Mouse (Mus musculus) limb, embryonic 14.5 days (tissue): ENCODE data around the gene Pea15a. TPM values are rescaled to one million over a fixed set of nuclear protein-coding genes. Genes with fewer than 3 reads are reported as not detected.
A peak's percentile ranks its signal among the peaks of the same experiment; 100 is the strongest.

ENCODE experiments used
- ATAC-seq: fragments of 200-750 bp; cut with Nextera tagmentation; 2 replicates; pipeline ENCODE4 v1.8.0; 2017; ENCODE audit warnings: low read depth, moderate number of reproducible peaks, moderate TSS enrichment; ENCODE audit not compliant: low FRiP score
- DNase-seq: peaks from one replicate; pipeline ENCODE4 v3.0.0-alpha.2; 2015; ENCODE audit warnings: low spot score
- H3K27ac ChIP-seq: fragments of 300-500 bp; sonication (generic); replicated peaks from 2 replicates; pipeline ENCODE4 v1.5.1; 2014; ENCODE audit warnings: low read depth, mild to moderate bottlenecking, low read length, moderate library complexity, mixed read lengths
- H3K27me3 ChIP-seq: fragments of 300-500 bp; sonication (generic); 2 replicates; pipeline ENCODE4 v1.6.1; 2014; ENCODE audit warnings: low read length, mixed read lengths; ENCODE audit not compliant: control insufficient read depth, insufficient read depth
- H3K36me3 ChIP-seq: fragments of 300-500 bp; sonication (generic); 2 replicates; pipeline ENCODE4 v1.6.1; 2014; ENCODE audit warnings: mild to moderate bottlenecking, low read length, moderate library complexity, mixed read lengths; ENCODE audit not compliant: control insufficient read depth, insufficient read depth
- H3K4me1 ChIP-seq: fragments of 300-500 bp; sonication (generic); 2 replicates; pipeline ENCODE4 v1.6.1; 2014; ENCODE audit warnings: antibody characterized with exemption, low read length, mixed read lengths; ENCODE audit not compliant: control insufficient read depth, insufficient read depth
- H3K4me2 ChIP-seq: fragments of 300-500 bp; sonication (generic); replicated peaks from 2 replicates; pipeline ENCODE4 v1.6.1; 2014; ENCODE audit warnings: low read depth, mild to moderate bottlenecking, low read length, moderate library complexity; ENCODE audit not compliant: severe bottlenecking
- H3K4me3 ChIP-seq: fragments of 300-500 bp; sonication (generic); replicated peaks from 2 replicates; pipeline ENCODE4 v1.5.1; 2014; ENCODE audit warnings: low read length
- H3K9ac ChIP-seq: fragments of 300-500 bp; sonication (generic); 2 replicates; pipeline ENCODE4 v1.6.1; 2014; ENCODE audit warnings: mild to moderate bottlenecking, low read depth, low read length, moderate library complexity; ENCODE audit not compliant: severe bottlenecking
- H3K9me3 ChIP-seq: fragments of 300-500 bp; sonication (generic); 2 replicates; pipeline ENCODE4 v1.6.1; 2016; ENCODE audit warnings: low read length; ENCODE audit not compliant: control insufficient read depth
- POLR2A ChIP-seq: fragments of 200-500 bp; IDR thresholded peaks from 2 replicates; pipeline ENCODE4 v1.8.0; 2012; ENCODE audit warnings: inconsistent platforms, mild to moderate bottlenecking, moderate library complexity, borderline replicate concordance; ENCODE audit not compliant: insufficient read depth, insufficient read length; ENCODE audit errors: extremely low read depth
- WGBS: fragments of 180-500 bp; shearing (Covaris S2); extraction: QIAGEN DNeasy Blood & Tissue Kit; methylation state at CpG from one replicate; pipeline ENCODE4 v1.1.7; 2014; 5-methylcytosine and 5-hydroxymethylcytosine counted together
- polyA plus RNA-seq, 2 experiments: library from polyadenylated mRNA; depleted of rRNA in 1 of 2; stranded (reverse) in 1 of 2; unstranded in 1 of 2; fragments of >200 nt; fragmentation: Nextera tagmentation in 1 of 2; extraction: Ambion mirVana in 1 of 2; gene quantifications; 2 replicates each; pipeline versions ENCODE4 v1.2.1 to v1.2.3; 2012 to 2014

Pea15a gene
- polyA plus RNA-seq, 2 experiments: 108 to 122 TPM

- Histone ChIP-seq H3K4me1 (0 out of 2 replicates have a peak, but pooled peaks cover 4% of the 10 kb centered on the region), H3K36me3 (no peaks in the 10 kb centered on the region), H3K9me3 (no peaks in the 10 kb centered on the region), H3K27ac (no peak overlapping the region), H3K9ac (no peak overlapping the region), H3K27me3 (peaks cover 13% of the 10 kb centered on the region), H3K4me2 (no peak overlapping the region), H3K4me3 (no peak overlapping the region)
- 40% methylated on average over 2 of the region's 2 CpGs for WGBS
- TF ChIP-seq POLR2A: no peak
- no peak; the same call in 1 of the 2 replicates for ATAC-seq
- no peak for DNase-seq
These were observed 35.8 kb upstream of the Pea15a start for GRCm38 (mm10) chr1:172242401-172242800.

- WGBS: 64% methylated on average over 6 of the region's 6 CpGs
- H3K4me2 ChIP-seq: no peak overlapping the region
- DNase-seq: no peak
These were observed 34.5 kb upstream of the Pea15a start for GRCm38 (mm10) chr1:172240945-172241708.

GRCm38 (mm10) chr1:172229215-172229614, 22.6 kb upstream of the Pea15a start:
- 90% methylated on average over 1 of the region's 1 CpGs for WGBS
- H3K27me3 ChIP-seq: no peaks in the 10 kb centered on the region
- no peak for TF ChIP-seq POLR2A
- H3K4me1 ChIP-seq: no peaks in the 10 kb centered on the region
- H3K9ac ChIP-seq: no peak overlapping the region
- ATAC-seq: no peak
- H3K27ac ChIP-seq: no peak overlapping the region
- no peak for DNase-seq
- H3K4me2 ChIP-seq: no peak overlapping the region
- H3K36me3 ChIP-seq: no peaks in the 10 kb centered on the region
- no peak overlapping the region for H3K4me3 ChIP-seq
- no peaks in the 10 kb centered on the region for H3K9me3 ChIP-seq

More at GRCm38 (mm10) chr1:172240945-172241708, 34.5 kb upstream of the Pea15a start:
- Histone ChIP-seq H3K36me3 (no peaks in the 10 kb centered on the region), H3K9ac (no peak overlapping the region), H3K9me3 (no peaks in the 10 kb centered on the region), H3K4me1 (0 out of 2 replicates have a peak, but pooled peaks cover 4% of the 10 kb centered on the region), H3K4me3 (no peak overlapping the region), H3K27me3 (peaks cover 13% of the 10 kb centered on the region), H3K27ac (no peak overlapping the region)
- no peak for TF ChIP-seq POLR2A
- no peak for ATAC-seq

DNA sequence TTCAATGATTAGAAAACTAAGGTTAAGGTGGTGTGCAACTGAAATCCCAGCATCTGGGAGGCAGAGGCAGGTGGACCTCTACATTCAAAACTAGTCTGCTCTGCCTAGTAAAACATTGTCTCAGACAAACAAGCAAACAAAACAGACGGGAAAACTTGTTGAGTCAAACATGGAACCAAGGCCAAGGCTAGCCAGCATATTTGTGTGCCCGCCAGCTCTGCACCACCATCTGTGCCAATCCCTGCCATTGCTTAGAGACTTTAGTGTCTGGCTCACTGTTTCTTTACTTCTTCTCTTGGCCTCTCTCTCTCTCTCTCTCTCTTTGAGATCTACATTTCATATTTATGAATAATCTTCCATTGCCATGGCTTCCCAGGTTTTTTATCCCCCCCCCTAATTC, 21.6 kb upstream of the Pea15a start:
- no peak overlapping the region for H3K4me3 ChIP-seq
- H3K27me3 ChIP-seq: no peaks in the 10 kb centered on the region
- no peak overlapping the region for H3K27ac ChIP-seq
- ATAC-seq (no peak), DNase-seq (no peak)
- H3K4me2 ChIP-seq: no peak overlapping the region
- no peaks in the 10 kb centered on the region for H3K9me3 ChIP-seq
- H3K9ac ChIP-seq: no peak overlapping the region
- TF ChIP-seq POLR2A: no peak
- H3K36me3 ChIP-seq: no peaks in the 10 kb centered on the region
- WGBS: 87% methylated on average over 2 of the region's 2 CpGs
- H3K4me1 ChIP-seq: no peaks in the 10 kb centered on the region

DNA sequence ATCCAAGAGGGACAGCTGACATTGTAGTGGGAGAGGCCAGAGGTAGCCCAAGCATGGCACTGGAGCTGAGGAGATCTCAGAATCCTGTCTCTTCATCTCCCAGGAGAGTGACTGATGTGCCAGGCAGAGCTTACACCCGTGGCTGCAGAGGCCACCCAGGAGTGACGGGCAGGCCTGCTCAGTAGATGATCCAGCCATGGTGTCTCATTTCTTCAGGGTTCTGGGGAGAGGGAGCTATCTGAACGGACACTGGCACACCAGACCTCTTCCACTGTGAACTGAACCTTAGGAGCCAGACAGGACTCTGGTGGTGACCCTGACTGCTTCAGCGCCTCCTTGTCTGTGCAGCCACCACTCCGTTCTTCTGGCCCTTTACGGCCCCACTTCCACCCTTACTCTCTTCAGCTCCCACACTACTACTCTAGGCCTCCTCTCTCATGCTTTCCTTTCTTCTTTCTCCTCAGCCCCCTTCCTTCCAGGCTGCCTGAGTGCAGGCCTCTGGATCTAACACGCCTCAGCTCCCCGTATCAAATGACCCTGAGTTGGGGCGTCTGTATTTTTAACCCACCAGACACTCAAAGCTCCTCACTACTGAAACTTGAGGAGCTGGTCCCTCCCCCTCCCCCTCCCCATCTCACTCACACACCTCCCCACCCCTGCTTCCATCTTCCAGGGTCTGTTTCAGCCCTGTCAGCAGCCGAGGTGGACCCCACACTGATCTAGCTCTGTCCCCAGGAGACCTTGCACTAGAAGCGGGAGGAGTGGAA, 14.9 kb upstream of the Pea15a start:
- peaks cover 43% of the 10 kb centered on the region for H3K4me1 ChIP-seq
- TF ChIP-seq POLR2A: no peak
- no peaks in the 10 kb centered on the region for H3K9me3 ChIP-seq
- H3K4me2 ChIP-seq: no peak overlapping the region
- 0 out of 2 replicates have a peak overlapping the region, but pooled peaks have one; percentile 44 for H3K9ac ChIP-seq
- DNase-seq (peak; percentile 78), ATAC-seq (peak; percentile 79)
- no peak overlapping the region for H3K4me3 ChIP-seq
- peak overlapping the region; percentile 89 for H3K27ac ChIP-seq
- no peaks in the 10 kb centered on the region for H3K36me3 ChIP-seq
- H3K27me3 ChIP-seq: no peaks in the 10 kb centered on the region
- 29% methylated on average over 11 of the region's 11 CpGs for WGBS
